Mouse (Mus musculus): ENCODE data around the gene Prlhr.

Prlhr gene

DNA sequence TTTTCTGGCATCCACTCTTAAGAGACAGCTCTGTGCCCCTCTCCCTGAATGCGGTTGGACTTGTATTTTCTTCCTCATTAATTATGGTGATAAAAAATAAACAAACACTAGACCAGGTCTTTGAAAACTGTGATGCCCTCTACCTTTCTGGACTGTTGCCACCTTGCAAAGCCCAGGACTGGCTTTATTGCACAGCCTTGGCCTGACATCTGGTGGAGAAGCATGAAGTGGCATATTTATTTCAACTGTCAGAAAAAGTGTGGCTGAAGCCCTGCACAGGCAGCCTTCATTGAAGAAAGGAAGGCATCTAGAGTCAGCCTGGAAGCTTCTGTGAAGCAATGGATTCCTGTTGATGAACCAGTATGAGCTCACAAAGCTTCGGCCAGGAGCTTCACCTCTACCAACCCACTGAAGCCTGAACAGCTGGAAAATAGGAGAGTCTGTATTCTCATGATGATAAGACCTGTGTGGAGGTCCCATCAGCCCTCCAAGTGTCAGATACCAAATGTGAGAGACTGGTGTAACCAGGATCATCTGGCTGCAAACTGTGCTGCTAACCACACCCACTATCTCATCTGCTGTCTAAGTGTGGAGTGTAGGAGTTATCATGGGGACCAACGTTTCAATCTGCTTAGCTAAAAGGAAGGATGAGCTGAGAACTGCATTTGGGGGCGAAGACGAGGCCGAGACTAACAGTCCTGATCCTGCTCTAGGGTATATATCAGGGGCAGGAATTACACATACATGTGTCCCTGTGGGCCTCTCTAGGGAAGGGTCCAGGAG is 35.6 kb downstream of the Prlhr start:
- no peak for DNase-seq (ENCODE audit: low spot score in 2 of 2)

DNA sequence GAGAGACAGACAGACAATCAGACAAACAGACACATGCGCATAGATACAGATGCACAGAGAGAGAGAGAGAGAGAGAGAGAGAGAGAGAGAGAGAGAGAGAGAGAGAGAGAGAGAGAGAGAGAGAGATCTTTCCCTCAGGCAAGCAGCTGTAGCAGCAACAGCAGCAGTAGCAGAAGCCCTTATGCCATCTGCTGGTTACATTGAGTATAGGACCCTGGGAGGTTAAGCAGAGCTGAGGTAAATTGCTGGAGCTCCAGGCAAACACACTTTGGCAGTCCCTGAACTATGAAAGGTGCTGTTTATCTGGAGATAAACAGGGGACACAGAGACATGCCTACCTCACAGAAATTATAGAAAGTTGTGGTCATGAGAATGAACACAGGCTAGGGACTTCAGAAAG is 50.5 kb downstream of the Prlhr start:
- DNase-seq (ENCODE audit: low spot score in 2 of 2) = no peak
